Mouse (Mus musculus): ENCODE measurements around the gene Tmem120b.

Tmem120b gene

DNA sequence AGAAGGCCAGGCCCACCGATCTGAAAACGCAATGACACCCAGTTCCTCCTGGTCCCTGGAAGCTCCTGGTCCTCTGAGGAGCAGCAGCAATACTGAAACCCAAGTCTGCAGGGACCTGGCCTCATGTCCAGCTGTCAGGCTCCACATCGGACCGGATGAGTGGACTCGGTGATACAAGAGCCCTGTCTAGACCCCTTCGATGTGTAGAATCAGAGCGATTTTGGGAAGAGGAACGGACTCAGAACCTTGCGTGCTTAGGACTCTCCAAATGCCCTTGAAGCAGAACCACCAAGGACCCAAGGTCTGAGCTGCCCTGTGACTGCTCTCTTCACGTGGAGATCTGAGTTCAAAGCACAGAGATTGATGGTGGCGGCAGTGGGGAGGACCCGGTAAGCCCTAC is at the start of gene Tmem120b:
Tmem120b (plus strand) TSS at position 301 of the 400 bp plus-strand sequence.
- no peak for DNase-seq (ENCODE audit: low spot score)

DNA sequence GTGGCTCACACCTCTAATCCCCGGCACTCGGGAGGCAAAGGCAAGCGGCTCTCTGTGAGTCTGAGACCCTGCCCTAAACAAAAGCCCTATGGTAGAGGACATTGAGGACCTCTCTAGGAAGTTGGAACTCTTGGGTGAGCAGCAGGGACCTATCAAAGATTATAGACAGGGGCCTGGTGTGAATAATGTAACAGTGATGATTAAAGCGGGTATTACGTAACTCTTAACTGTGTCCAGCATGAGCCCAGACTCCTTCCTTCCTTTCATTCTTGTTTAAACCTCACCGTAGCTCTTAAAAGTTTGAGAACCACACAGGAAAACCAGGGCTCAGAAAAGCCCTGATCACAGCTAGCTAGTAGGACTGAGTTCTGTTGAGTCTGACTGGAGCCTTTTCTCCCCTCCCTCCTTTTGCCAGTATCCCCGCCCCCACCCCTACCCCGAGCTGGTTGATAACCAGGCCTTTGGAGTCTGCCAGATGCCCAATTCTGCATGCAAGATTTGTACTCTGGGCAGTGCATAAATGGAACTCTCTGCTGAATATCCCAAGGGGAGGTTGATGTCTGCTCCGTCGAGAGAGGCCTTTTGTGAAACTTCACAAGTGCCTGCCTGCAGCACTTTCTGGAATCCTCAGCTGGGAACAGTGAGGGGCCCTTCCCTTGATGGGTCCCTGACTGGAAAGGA is 48.7 kb upstream of the Tmem120b start:
- DNase-seq (ENCODE audit: low spot score): no peak

DNA sequence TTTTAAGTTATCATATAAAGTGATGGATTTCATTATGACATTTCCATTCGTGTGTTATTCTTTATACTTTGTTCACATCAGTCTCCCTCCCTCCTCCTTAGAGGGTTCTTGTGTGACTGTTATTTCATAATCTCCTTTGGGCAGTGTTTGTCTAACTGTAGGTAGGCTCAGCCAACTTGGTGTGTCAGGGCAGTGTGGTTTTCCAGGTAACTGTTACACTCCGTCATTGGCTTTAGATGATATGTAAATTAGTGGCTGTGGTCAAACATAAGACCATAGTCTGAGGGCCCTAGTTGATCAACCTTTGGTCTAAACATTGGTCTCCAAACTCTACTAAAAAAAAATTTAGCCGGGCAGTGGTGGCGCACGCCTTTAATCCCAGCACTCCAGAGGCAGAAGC is 47.8 kb upstream of the Tmem120b start:
- DNase-seq (ENCODE audit: low spot score): no peak

DNA sequence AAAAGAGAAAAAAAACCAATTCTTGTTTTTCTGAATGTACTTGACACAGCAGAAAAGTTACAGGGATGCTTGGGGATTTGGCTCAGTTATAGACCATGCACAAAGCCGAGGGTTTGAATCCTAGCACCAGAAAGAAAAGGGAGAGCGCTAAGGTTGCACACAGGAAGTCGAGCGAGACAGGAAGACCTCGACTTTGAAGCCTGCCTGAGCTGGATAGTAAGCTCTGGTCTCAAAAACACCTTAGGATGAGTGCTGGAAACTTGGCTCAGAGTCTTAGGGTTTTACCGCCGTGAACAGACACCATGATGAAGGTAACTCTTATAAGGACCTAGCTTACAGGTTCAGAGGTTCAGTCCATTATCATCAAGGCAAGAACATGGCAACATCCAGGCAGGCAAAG is 46.8 kb upstream of the Tmem120b start:
- no peak for DNase-seq (ENCODE audit: low spot score)

DNA sequence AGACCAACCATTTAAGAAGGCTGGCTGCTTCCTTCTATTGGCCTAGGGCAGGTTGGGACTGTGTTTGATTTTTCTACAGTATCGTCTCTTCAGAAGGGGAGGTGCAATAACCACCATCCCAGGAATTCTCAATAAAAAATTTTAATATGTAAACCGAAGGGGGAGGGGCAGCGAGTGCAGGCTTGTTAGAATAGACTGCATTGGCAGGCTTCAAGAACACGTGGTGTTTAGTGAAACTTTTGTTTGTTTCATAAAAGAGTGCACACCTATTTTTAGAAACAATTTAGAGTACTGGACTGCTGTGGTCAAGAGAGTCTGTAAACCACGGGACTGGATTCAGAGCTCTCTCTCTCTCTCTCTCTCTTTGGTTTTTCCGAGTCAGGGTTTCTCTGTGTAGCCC is 45.2 kb upstream of the Tmem120b start:
- DNase-seq (ENCODE audit: low spot score): no peak

DNA sequence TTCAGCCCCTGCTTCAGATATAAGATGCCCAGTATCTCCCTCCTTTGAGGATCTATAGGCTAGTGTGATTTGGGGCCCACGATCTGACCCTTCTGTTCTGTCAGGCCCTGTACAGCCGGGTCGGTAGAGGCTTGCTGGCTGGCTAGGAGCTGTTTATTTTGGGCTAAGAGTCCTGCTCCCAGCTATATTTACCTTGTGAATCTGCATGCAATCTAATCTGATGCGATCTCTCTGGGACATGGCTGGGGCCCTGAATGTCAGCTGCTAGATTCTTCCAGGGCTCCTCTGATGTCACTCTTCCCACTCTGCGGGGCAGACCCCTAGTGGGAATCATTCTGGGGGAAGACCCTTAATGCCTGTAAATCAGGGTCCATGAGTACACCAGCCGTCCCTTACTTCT is 43.9 kb upstream of the Tmem120b start:
- no peak for DNase-seq (ENCODE audit: low spot score)

DNA sequence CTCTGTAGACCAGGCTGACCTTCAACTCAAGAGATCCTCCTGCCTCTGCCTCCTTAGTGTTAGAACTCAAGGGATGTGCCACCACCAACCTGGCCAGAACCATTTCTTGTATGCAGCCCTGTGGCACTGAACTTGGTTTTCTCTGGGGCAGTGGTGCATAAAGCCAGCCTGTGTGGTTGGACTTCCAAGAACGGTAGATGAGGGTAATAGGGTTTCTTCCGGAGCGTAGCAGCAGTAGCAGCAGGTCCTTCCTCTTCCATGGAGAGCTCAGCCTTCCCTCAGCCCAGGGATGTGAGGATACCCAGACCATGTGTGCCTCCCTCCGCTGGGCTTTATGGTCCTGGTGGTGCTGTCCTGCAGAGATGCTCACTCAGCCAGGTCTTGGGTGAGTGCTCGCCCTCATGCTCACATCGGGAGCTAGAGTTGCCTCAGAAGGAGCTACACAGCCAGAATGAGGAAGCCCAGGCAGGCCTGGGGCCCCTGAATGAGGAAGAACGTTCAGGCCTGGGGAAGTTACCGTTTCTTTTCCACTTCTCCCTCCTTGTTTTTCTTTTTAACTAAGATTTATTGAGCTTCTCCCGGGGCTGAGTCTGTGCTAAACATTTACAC is 43.1 kb upstream of the Tmem120b start:
- no peak for DNase-seq (ENCODE audit: low spot score)

DNA sequence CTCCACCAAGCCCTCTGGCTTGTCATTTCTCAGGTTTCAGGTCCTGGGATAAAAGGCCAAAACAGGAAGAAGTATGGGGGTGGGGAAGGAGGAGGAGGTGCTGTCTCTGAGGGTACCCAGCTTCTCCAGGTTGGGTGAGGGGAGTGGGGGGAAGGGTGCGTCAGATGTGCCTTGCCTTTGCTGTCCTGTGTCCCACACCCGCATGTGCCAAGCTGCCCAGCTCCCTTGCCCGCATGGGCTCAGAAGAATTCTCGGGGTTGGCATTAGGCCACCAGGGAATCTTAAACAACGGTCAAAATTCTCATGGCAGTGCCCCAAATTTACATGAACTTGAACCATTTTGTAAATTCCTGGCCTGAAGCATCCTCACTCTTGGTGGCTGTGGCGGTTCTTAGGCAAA is 41.8 kb upstream of the Tmem120b start:
- no peak for DNase-seq (ENCODE audit: low spot score)

DNA sequence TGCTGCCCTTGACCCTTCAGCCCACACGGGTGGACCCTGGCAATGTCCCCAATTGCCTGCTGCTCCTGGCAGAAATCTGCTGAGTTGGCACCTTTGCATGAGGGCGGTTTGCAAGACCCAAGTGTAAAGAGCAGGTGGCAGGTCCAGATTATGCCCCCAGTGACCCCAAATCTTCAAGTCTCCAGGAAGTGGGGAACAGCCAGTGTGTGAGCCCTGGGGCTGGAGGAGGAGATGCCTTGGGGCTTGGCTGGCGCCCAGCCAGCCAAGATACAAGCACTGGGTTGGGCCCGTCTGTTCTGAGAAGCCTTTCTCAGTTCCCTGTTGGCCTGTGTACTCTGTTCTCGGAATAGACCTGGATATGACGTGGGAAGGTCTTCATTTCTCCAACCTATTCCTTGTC is 40.8 kb upstream of the Tmem120b start:
- DNase-seq (ENCODE audit: low spot score): no peak

DNA sequence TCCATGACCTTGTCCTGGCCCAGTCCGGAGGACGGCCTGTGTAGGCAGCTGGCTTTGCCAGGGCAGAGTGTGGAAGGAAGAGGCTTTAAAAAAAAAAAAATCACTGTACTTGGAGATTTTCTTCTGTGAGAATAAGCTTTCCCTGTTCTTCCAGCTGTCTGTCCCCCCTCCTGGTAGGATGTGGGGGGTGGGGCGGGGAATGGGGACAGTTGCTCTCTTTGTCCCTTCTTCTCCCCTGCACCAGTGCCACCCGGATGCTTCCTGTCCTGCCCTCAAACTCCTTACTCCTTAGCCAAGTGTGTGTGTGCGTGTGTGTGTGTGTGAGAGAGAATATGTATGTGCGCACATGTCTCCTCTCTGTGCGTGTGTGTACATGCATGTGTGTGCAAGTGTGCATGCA is 38.5 kb upstream of the Tmem120b start:
- DNase-seq (ENCODE audit: low spot score): no peak

DNA sequence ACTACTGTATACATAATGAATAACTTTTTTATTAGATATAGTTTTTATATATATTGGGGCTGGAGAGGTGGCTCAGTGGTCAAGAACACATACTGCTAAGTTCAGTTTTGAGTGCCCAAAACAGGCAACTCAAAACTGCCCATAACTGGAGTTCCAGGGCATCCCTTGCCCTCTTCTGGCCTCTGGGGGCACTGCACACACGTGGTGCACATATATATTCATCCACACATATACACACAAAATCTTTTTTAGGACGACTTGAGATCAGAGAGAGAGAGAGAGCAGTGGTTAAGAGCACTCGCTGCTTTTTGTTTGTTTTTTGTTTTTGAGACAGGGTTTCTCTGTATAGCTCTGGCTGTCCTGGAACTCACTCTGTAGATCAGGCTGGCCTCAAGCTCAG is 36.9 kb upstream of the Tmem120b start:
- no peak for DNase-seq (ENCODE audit: low spot score)

DNA sequence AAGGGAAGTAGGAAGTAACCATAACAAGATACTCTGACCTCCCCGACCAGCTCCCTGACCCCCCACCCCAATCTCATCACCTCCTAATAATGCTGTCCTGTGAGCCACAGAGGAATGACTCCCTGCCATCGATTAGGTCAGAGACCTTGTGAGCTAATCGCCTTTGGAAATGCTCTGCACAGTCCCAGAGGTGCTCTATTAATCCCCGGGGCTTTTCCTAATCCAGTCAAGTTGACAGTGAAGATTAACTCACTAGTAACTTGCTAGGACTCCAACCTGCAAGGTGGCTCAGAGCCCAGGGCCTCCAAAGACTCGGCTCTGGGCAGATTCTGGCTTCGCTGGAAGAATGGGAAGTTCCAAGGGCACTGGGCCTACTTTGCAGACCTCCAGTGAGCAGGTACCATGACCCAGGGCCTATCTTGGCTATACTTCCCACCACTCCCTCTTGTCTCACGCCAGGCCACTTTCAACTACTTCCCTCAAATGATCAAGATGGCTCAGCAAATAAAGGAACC is 34.5 kb upstream of the Tmem120b start:
- DNase-seq (ENCODE audit: low spot score): no peak

DNA sequence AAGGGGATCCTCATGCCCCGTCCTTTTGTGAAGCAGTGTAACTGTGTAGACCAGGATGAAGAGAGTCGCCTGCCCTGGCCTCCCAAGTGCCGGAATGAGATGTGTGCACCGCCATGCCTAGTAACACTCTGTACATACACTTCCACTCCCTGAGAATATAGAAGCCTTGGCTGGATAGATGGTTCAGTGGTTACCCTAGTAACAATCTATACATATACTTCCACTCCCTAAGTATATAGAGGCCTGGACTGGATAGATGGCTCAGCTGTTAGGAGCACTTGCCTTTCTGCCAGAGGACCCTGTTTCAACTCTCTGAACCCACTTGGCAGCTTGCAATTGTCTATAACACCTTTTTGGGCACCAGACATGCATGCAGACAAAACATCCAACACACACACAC is 33.1 kb upstream of the Tmem120b start:
- DNase-seq (ENCODE audit: low spot score): no peak

DNA sequence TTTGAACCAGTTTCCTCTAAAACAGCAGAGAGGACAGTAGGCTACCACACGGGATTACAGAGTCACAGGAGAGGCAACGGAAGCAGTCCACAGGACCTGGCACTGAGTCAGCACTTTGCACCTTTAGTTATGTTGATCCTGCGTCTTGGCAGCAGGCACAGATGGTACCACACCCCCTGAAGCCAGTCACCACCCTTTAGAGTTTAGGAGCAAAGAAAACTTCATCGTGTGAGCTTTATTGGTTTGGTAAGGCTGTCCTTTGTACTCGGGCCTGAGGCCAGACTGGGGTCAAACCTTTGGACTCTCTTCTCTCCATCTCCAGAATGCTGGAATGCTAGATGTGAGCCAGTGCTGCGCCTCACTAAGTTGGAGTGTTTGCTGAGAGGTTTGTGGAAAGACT is 32.7 kb upstream of the Tmem120b start:
- DNase-seq (ENCODE audit: low spot score): no peak

DNA sequence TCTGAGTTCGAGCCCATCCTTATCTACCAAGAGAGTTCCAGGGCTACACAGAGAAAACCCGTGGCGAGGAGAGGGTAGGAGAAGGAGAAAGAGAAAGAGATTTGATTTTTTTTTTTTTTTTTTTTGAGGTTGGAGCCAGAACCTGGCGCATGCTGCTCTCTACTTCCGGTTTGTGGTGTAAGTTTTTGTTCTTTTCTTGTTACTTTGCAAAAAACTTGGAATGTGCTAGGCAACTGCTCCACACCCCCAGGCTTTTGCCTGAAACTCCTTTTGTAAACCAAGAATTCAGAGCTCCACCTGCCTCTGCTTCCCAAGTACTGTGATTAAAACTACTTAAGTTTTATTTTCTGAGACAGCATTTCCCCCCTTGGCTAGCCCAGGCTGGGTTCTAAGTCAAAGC is 30.1 kb upstream of the Tmem120b start:
- DNase-seq (ENCODE audit: low spot score): no peak

DNA sequence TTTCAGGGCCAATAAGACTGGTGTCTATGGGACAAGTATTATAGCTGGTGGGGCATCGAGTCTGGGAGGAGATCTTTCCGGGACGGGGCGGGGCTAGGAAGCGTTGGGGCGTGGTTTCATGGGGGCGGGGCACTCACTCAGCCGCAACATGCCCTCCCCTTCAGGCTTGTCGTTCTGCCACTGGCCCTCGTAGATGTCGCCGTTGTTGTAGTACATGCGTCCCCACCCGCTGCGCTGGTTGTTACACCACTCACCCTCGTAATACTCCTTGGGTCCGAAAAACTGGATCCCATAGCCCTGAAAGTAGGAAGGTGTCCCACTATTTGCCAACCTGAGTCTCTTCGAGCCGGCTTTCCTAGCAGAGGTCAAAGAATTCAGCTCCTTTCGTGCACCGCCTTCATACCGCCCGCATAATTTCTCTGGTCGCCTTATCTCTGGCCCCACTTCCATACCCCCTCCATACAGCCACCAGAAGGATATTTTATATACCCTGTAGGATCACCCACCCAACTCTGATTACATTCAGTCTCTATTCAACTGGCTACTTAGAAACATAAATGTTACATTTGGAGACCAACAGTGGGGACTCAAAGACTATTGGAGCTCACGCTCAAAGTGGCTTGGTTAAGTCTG is 29.0 kb upstream of the Tmem120b start:
- DNase-seq (ENCODE audit: low spot score): no peak

DNA sequence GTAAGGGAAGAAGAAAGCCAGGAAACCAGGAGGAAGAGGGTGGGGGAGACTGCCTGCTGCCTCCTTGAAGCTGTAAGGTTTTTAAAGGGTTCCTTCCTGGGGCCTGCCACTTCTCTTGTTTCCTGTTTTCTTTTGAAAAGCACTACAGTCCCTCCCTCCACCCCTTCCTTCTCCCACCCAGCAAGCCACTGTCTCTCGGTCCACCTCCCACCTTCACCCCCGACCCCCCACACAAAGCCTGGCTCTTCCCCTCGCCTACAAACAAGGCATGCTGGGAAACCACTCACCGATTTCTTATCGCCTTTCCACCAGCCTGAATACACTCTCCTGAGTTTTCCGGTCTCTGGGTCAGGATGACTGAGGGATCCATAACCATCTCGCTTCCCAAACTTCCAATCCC is 27.4 kb upstream of the Tmem120b start:
- DNase-seq (ENCODE audit: low spot score): no peak

DNA sequence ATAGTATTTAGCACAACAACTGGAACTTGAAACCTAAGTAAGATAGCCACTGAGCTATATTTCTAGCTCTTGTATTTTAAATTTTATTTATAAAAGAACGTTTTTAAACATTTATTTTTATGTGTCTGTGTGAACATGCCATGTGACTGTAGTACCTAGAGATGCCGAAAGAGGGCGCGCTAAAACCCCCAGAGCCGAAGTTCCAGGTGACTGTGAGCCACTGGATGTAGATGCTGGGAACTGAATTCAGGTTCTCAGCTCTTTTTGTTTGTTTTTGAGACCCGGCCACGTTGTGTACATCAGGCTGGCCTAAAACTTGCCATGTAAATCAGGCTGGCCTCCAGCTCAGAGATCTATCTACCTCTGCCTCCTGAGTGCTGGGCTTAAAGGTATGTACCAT is 24.4 kb upstream of the Tmem120b start:
- no peak for DNase-seq (ENCODE audit: low spot score)

DNA sequence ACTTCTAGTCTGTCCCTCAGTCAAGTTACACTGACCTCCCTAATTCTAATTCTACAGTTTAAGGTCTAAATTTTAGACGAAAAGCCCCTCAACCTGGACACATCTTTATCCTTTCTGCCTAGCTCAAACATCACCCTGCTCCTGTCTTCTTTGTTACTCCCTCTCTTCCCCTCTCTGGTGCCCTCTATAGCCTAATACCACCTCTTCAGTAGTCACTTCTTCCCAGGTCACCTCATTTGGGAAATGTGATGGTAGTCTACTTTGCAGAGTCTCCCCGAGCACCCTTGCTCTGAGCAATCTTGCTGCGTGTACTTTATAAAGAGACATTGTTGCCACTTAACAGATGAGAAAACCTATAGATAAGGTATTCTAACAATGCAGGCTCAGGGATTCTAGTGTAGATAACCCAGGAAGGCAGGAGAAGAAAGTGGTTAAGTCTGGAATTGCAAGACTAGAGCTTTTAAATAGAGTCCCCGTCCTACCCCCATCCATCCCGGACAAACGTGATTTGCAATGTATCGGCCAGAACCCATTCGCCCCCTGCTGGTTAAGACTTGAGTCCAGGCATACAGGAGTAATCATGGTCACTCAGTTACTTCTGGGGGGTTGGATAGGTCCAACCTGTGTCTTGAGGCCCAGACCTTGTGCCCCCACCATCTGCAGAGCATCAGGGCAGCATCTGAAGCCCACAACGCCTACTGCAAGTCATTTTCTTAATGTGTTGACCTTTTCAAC is 22.5 kb upstream of the Tmem120b start:
- DNase-seq (ENCODE audit: low spot score): no peak

DNA sequence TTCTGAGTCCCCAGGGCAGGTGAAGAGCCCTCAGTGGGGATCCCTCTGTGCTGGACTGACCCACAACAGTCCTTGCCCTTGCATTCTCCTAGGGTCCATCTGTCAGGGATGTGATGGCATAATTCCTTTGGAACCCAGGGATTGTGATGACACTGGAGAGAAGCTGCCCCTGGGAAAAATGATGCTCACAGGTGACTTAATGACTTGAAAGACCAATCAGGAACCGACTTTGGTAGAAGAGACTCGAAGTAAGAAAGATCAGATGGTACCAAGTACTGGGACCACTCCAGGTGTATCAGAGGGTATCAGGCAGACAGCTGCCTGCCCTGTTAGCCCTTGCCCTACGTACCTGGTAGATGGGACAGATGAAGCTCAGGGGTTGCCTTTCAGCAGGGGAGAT is 21.3 kb upstream of the Tmem120b start, which contains the start of gene Morn3:
Morn3 (minus strand) TSS at position 101 of the 400 bp plus-strand sequence.
- DNase-seq (ENCODE audit: low spot score): no peak

DNA sequence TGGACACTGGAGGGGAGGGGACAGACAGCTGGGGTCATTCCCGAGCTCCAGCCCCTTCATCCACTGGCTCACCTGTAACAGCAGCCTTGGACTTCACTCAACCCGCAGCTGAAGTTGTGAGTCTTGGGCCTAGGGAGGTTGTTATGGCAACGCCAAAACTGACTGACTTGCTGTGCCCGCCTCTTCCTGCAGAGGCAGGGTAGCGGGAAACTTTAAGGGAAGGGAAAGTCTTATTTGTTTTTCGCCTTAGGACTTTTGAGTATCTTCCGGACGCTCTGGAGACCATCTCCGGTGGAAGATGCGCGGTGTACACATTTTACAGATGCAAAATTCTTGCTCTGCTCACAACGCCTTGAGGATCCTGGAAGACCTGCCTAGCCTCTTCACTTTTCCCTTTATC is 18.9 kb upstream of the Tmem120b start:
- no peak for DNase-seq (ENCODE audit: low spot score)

DNA sequence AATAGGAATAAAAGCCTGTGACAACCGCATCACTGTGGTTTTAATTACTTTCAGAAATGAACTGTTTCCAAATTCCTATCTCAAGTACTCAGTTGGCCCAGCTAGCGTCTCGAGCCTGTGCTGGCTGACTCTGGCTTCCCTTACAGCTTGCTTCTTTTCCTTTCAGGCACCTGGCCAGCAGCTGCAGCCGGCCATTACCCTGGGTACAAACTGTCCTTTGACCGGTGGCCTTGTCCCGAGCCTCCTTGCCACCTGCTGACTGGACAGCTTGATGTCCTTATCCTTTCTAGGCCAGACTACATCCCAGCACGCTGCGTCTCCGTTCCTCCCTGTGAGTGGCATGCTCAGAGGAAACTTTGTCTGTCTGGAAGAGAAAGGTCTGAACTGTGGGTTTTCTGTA is 17.3 kb upstream of the Tmem120b start:
- no peak for DNase-seq (ENCODE audit: low spot score)

DNA sequence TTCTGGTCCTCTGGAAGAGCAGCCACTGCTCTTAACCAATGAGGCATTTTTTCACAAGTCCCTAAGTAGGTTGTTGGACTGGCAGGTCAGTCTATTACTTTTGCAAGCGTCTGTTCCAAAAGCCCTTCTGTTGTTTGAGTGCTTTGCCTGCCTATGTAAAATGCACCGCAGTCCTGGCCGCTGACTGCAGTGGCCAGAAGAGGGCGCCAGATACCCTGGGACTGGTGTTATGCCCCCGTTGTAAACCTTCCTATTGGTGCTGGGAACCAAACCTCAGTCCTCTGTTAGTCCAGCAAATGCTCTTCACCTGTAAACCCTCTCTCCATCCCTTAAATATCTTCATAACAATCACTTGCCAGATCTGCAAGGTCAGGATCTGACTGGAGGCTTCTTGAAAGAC is 16.5 kb upstream of the Tmem120b start:
- DNase-seq (ENCODE audit: low spot score): no peak
